Mouse (Mus musculus) spleen, postnatal 36 days (tissue): Measurements from ENCODE around the gene Tbk1.

Experiments
- DNase-seq, 2 experiments: peaks; one replicate each; pipeline ENCODE4 v3.0.0; 2022; ENCODE audit warnings: low spot score in 2 of 2, mixed read lengths in 1 of 2

Gene Tbk1

GRCm38 (mm10) chr10:121586675-121587370, at the start of gene Tbk1:
TSS of gene Tbk1 (minus strand) at chr10:121586787.
- DNase-seq, result peak; percentile 91 to 92

GRCm38 (mm10) chr10:121636276-121636675, 49.7 kb upstream of the Tbk1 start:
- no peak for DNase-seq

GRCm38 (mm10) chr10:121634159-121634558, 47.6 kb upstream of the Tbk1 start:
- no peak for DNase-seq

- no peak for DNase-seq
Observed at GRCm38 (mm10) chr10:121628561-121629040, 42.0 kb upstream of the Tbk1 start.

DNA sequence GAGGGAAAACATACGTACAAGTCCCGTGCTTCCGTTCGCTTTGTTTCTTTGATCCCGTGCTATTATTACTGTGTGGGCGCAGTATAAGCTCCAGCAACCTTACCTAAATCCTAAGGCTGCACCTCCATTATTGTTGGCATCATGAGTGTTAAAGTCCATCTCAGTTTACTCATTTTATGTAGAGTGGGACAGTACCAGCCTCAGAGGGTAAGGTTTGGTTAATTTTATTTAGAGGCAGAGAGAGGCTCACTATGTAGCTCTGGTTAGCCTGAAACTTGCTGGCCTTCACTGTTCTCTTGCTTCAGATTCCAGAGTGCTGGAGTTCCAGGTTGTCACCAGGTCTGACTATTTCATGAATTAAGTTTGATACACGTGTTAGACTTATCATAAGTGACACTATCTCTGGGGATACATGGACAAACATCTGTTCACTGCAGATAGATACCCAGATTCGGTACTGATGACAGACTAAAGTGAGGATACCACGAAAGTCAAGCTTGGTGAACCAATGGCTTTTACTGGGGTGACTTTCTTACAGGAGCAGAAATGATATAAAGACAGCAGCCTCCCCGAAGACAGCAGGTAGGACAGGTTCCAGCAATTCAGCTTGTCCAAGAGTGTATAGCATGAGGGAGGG, 40.7 kb upstream of the Tbk1 start:
- no peak for DNase-seq

GRCm38 (mm10) chr10:121626186-121626882, 39.7 kb upstream of the Tbk1 start, which contains the start of gene Xpot:
TSS of gene Xpot (minus strand) at chr10:121626332.
- peak; percentile 98 for DNase-seq

DNA sequence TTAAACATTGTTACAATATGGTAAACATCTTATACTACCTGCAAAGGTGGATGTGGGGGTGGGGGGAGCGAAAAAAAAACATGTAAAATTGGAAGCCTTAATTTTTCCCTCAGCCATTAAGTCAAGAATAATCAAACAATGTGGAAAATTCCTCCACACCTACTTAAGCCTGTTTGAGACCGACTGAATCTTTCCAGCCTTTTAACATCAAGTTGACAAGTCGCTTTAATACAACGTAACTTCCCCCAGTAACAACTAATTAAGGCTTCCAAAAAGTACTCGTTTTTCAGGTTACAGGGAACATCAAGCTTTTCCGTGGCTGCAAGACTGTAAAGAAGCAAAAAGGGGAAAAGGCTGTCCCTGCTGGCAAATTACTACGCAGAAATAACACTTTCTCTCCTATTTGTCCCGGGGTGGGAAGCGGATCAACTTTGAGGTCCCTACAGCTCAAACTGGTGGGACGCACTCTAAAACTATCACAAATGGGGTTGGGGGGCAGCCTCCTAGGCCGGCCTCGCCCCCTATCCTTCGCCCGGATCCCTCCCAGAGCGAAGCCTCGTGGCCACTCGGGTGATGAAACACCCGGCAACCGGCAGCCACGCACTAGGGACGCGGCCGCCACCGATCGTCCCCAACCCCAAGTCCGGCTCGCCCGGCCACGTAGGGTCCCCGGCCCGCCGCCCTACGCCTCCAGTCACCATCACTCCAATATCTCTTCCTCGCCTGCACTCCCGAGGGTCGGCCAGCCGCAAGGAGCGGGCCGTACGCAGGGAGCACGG, 39.0 kb upstream of the Tbk1 start:
- DNase-seq, result no peak

GRCm38 (mm10) chr10:121625006-121625405, 38.4 kb upstream of the Tbk1 start:
- no peak for DNase-seq

GRCm38 (mm10) chr10:121623670-121624069, 37.1 kb upstream of the Tbk1 start:
- no peak for DNase-seq

- DNase-seq, result no peak
Observed at GRCm38 (mm10) chr10:121622431-121622830, 35.8 kb upstream of the Tbk1 start.

DNA sequence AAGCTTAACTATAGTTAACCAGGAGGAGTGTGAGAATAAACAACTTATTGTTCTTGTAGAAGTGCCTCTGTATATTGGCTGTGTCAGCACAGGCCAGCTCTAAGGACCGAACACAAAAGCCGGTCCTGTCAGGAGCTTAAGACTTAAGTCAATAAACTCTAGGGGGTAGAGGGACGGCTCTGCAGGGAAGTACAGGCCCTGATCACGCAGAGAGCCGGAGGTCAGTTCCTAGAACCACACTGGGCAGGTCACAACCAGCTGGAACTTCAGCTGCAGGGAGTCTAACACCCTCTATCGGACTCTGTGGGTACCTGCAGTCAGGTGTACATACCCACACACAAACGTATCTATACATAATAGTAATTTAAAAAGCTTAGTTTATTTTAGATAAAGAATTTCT, 29.3 kb upstream of the Tbk1 start:
- no peak for DNase-seq

DNA sequence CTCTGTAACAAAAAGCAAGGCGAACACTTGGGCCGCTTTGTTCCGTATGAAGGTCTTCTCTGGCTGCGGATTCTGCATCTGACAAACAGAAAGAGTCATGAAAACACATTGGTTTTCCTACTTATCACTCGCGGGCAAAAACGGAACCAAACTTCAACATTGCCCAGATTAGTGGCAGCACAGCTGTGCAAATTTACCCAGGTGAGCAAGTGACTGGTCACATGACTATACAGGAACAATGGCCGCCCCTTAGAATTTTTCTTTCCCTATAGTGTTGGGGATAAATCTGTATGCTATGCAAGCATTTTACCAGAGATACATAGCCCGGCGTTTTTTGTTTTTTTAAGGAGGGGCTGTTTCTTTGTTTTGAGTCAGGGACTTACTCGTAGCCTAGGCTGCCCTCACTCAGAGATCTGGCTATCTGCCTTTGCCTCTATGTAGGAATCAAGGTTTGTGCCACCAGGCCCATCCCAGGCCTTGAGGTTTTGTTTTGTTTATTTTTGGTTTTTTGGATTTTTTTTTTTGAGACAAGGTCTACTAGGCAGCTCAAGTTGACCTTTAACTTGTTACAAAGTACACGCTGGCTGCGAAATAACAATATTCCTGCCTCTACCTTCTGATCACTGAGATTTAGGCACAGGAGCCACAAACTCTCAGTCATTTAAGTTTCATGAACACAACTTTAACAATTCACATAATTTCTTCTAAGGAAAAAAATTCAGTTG, 28.7 kb upstream of the Tbk1 start:
- DNase-seq, result no peak

DNA sequence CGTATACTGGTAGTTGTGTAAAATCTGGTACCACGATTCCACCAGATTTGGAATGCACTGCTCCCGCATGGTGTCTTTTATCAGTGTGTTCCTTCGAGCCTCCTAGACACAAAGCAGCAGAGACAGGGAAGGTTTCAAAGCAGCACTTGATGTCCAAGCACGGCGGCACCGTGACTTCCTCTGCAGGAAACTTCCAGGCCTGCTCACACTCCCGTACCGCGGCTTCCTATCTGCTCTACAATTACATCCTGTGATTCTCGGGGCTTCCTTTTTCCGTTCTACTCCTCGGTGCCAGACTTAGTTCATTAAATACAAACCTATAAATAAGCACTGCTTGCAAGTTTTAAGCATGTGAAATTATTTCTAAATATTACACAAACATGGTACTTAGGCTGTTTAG, 27.0 kb upstream of the Tbk1 start:
- no peak for DNase-seq

GRCm38 (mm10) chr10:121612448-121612847, 25.9 kb upstream of the Tbk1 start:
- DNase-seq, result no peak

DNA sequence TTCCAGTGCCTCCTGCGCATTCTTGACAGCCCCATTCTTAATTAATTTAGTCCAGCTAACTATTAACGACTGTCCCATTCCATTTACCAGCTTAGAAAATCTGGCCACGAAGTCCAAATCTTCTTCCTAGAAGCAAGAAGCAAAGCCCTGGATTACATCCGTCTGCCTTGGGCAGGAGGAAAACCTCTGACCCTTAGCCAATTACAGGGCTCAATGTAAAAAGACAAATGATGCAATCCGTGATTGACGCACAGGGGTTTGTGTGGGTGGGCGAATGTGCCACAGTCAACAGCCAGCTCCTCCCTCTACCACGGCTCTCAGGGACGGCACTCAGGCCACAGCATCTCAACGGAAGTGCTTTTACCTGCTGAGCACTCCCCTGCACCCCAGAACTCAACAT, 25.0 kb upstream of the Tbk1 start:
- no peak for DNase-seq

GRCm38 (mm10) chr10:121608177-121608576, 21.6 kb upstream of the Tbk1 start:
- no peak for DNase-seq

GRCm38 (mm10) chr10:121604632-121605344, 18.2 kb upstream of the Tbk1 start:
- no peak for DNase-seq

DNA sequence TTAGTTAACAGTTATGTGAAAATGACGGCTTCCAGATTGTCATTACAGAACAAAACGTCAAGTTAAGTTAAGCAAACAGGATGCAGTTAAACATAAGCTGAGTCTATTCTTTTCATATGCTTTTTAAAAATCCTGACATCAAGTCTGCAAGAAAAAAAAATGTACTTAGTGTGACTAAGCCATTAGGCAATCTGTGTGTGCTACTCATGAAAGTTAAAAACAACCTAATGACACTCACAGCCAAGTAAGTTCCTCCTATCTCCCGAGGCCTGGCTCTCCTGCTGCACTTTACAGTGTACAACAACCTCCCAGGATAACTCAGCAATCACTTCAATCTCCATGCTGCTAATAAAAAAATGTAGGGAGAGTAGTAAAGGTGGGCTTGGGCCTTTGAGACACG, 17.0 kb upstream of the Tbk1 start:
- DNase-seq, result no peak

DNA sequence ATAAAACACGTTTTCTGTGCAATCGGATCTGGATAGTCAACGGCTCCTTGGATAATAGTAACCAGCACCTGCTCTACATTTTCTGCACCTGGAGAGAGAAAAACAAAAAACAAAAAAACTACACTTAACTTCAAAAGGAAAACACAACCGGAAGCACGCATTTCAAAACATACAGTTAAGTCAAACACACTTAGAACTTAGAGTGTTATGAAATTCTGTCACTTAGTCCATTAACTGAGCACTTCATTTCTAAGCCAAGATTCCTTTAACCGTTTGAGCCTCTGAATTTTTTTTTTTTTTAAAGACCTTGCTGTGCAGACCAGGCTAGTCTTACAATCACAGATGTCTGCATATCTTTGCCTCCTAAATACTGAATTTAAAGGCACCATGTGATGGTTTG, 14.7 kb upstream of the Tbk1 start:
- DNase-seq, result no peak

DNA sequence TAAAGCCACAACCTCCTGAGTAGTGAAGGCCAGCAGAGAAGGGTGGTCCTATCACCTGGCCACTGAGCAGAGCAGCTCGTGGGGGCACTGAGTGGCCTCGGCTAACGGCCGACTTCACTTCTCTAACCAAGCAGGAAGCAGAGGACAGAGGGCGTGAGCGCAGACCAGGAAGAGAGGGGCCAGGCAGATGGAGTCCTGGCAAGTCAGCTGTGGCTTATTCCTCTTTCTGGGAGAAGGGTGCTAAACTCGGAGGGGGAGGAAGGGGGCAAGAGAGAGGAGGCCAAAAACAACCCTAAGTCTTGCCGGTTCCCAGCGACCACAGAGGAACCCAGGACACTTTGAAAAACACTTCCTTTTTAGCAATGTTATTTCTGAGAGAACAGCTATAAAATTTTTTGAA, 10.0 kb upstream of the Tbk1 start:
- no peak for DNase-seq

DNA sequence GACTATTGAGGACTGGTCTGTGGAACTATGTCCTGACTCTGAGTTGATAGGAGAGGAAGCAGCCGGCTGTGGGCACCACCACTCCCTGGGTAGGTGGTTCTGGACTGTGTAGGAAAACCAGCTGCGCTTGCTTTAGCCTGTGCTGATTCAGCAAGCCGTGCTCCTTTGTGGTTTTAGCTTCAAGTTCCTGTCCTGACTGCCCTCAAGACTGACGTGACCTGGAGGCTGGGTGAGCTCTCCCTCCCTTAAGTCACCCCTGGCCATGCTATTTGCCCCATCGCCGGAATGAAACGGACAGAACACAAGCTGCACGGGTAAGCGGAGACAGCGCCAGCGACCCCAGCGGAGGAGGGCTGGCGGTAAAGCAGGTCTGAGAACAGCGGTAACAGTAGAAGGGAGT, 4.5 kb upstream of the Tbk1 start:
- DNase-seq, result no peak
